Mouse (Mus musculus) CH12.LX (cell line): ENCODE data around the gene Man1b1. TPM values are rescaled to one million over a fixed set of nuclear protein-coding genes. Genes with fewer than 3 reads are reported as not detected.

Experiments used
- DNase-seq: peaks from one replicate; pipeline ENCODE4 v3.0.0-alpha.2; 2013; ENCODE audit errors: extremely low read depth
- H3K27ac ChIP-seq: 2 replicates; pipeline ENCODE4 v1.5.1; 2012; ENCODE audit warnings: low read depth, mild to moderate bottlenecking, control low read depth, moderate library complexity; ENCODE audit not compliant: insufficient read depth
- H3K27me3 ChIP-seq: replicated peaks from 2 replicates; pipeline ENCODE3; 2012; ENCODE audit warnings: inconsistent platforms
- H3K36me3 ChIP-seq, 2 experiments: replicated peaks in 1 of 2; 2 replicates each; pipeline versions ENCODE3 to v1.6.1; 2012; ENCODE audit warnings: inconsistent platforms in 1 of 2, low read length in 1 of 2, mild to moderate bottlenecking in 1 of 2, mixed read lengths in 1 of 2, moderate library complexity in 1 of 2; ENCODE audit not compliant: control insufficient read depth in 1 of 2, insufficient read depth in 1 of 2
- H3K4me1 ChIP-seq, 2 experiments: 2 replicates each; pipeline ENCODE4 v1.6.1; 2012; ENCODE audit warnings: inconsistent platforms in 1 of 2, moderate library complexity in 1 of 2; ENCODE audit not compliant: insufficient read depth in 2 of 2, control insufficient read depth in 1 of 2
- H3K4me2 ChIP-seq: 2 replicates; pipeline ENCODE4 v1.6.1; 2012; ENCODE audit warnings: low read depth, mild to moderate bottlenecking, control low read depth; ENCODE audit not compliant: poor library complexity, insufficient read depth, severe bottlenecking
- H3K4me3 ChIP-seq, 3 experiments: fragments of 150-350 bp in 1 of 3; sonication (generic) in 1 of 3; replicated peaks in 1 of 3; 2 replicates each; pipeline versions ENCODE3 to v1.5.1; 2011 to 2012; ENCODE audit warnings: low read depth in 2 of 3, low read length in 2 of 3, mild to moderate bottlenecking in 2 of 3, moderate library complexity in 2 of 3, control low read depth in 1 of 3, improper control_type of control experiment in 1 of 3, inconsistent platforms in 1 of 3, mixed read lengths in 1 of 3; ENCODE audit not compliant: poor library complexity in 1 of 3
- H3K79me2 ChIP-seq: replicated peaks from 2 replicates; pipeline ENCODE4 v1.6.1; 2012; ENCODE audit warnings: mild to moderate bottlenecking, moderate library complexity; ENCODE audit not compliant: control insufficient read depth, poor library complexity, insufficient read depth, severe bottlenecking; ENCODE audit errors: extremely low read depth
- H3K9ac ChIP-seq: 2 replicates; pipeline ENCODE4 v1.6.1; 2012; ENCODE audit warnings: low read depth, mild to moderate bottlenecking, control low read depth, moderate library complexity; ENCODE audit not compliant: insufficient read depth
- H3K9me3 ChIP-seq: replicated peaks from 2 replicates; pipeline ENCODE3; 2012; ENCODE audit warnings: low read length, inconsistent platforms, mixed read lengths
- BHLHE40 ChIP-seq: IDR thresholded peaks from 2 replicates; pipeline ENCODE4 v1.6.1; 2011; ENCODE audit warnings: mild to moderate bottlenecking, low read depth, low read length, improper control_type of control experiment
- CHD2 ChIP-seq: IDR thresholded peaks from 2 replicates; pipeline ENCODE4 v1.6.1; 2011; ENCODE audit warnings: low read length, improper control_type of control experiment
- CTCF ChIP-seq, 2 experiments: IDR thresholded peaks in 1 of 2; conservative IDR thresholded peaks in 1 of 2; 2 replicates each; pipeline ENCODE4 v1.5.1; 2011 to 2012; ENCODE audit warnings: low read depth in 2 of 2, low read length in 2 of 2, improper control_type of control experiment in 1 of 2, inconsistent platforms in 1 of 2, mild to moderate bottlenecking in 1 of 2, moderate library complexity in 1 of 2
- ELF1 ChIP-seq: IDR thresholded peaks from 2 replicates; pipeline ENCODE4 v1.6.1; 2014; ENCODE audit warnings: low read depth, mild to moderate bottlenecking, inconsistent platforms, low read length, improper control_type of control experiment
- EP300 ChIP-seq: IDR thresholded peaks from 2 replicates; pipeline ENCODE4 v1.6.1; 2011; ENCODE audit warnings: low read length, improper control_type of control experiment
- ETS1 ChIP-seq: conservative IDR thresholded peaks from 2 replicates; pipeline ENCODE4 v1.6.1; 2012; ENCODE audit warnings: low read depth, mild to moderate bottlenecking, inconsistent platforms, low read length, improper control_type of control experiment, moderate library complexity
- GABPA ChIP-seq: IDR thresholded peaks from 2 replicates; pipeline ENCODE4 v1.6.1; 2012; ENCODE audit warnings: low read depth, low read length, improper control_type of control experiment, inconsistent platforms; ENCODE audit not compliant: insufficient replicate concordance
- HCFC1 ChIP-seq: IDR thresholded peaks from 2 replicates; pipeline ENCODE4 v1.6.1; 2012; ENCODE audit warnings: low read depth, mild to moderate bottlenecking, inconsistent platforms, low read length, improper control_type of control experiment
- JUN ChIP-seq: IDR thresholded peaks from 2 replicates; pipeline ENCODE4 v1.6.1; 2011; ENCODE audit warnings: low read depth, mild to moderate bottlenecking, low read length, improper control_type of control experiment, moderate library complexity; ENCODE audit not compliant: insufficient read depth
- KAT2A ChIP-seq: IDR thresholded peaks from 2 replicates; pipeline ENCODE4 v1.6.1; 2012; ENCODE audit warnings: low read length, improper control_type of control experiment, inconsistent platforms; ENCODE audit not compliant: insufficient replicate concordance
- MAX ChIP-seq: IDR thresholded peaks from 2 replicates; pipeline ENCODE4 v1.6.1; 2011; ENCODE audit warnings: low read length, improper control_type of control experiment
- MAZ ChIP-seq: IDR thresholded peaks from 2 replicates; pipeline ENCODE4 v1.6.1; 2012; ENCODE audit warnings: low read depth, mild to moderate bottlenecking, inconsistent platforms, low read length, improper control_type of control experiment, moderate library complexity
- MEF2A ChIP-seq: IDR thresholded peaks from 2 replicates; pipeline ENCODE4 v1.6.1; 2014; ENCODE audit warnings: low read depth, mild to moderate bottlenecking, inconsistent platforms, low read length, improper control_type of control experiment, borderline replicate concordance
- MXI1 ChIP-seq: IDR thresholded peaks from 2 replicates; pipeline ENCODE4 v1.6.1; 2011; ENCODE audit warnings: mild to moderate bottlenecking, low read depth, low read length, improper control_type of control experiment
- MYC ChIP-seq: IDR thresholded peaks from 2 replicates; pipeline ENCODE4 v1.6.1; 2011; ENCODE audit warnings: low read depth, mild to moderate bottlenecking, improper control_type of control experiment, low read length
- NELFE ChIP-seq: IDR thresholded peaks from 2 replicates; pipeline ENCODE4 v1.6.1; 2011; ENCODE audit warnings: low read depth, low read length, improper control_type of control experiment
- PAX5 ChIP-seq: IDR thresholded peaks from 2 replicates; pipeline ENCODE4 v1.6.1; 2012; ENCODE audit warnings: low read length, inconsistent platforms, mixed read lengths
- POLR2A ChIP-seq: IDR thresholded peaks from 2 replicates; pipeline ENCODE4 v1.6.1; 2011; ENCODE audit warnings: low read depth, mild to moderate bottlenecking, improper control_type of control experiment, low read length
- POLR2AphosphoS2 ChIP-seq: IDR thresholded peaks from 2 replicates; pipeline ENCODE4 v1.6.1; 2011; ENCODE audit warnings: low read depth, low read length, improper control_type of control experiment
- RCOR1 ChIP-seq: conservative IDR thresholded peaks from 2 replicates; pipeline ENCODE4 v1.6.1; 2012; ENCODE audit warnings: low read depth, mild to moderate bottlenecking, inconsistent platforms, low read length, improper control_type of control experiment
- SMC3 ChIP-seq: IDR thresholded peaks from 2 replicates; pipeline ENCODE4 v1.6.1; 2011; ENCODE audit warnings: low read depth, low read length, improper control_type of control experiment
- TBP ChIP-seq: conservative IDR thresholded peaks from 2 replicates; pipeline ENCODE4 v1.6.1; 2011; ENCODE audit warnings: low read depth, low read length, improper control_type of control experiment
- TCF12 ChIP-seq: IDR thresholded peaks from 2 replicates; pipeline ENCODE4 v1.6.1; 2014; ENCODE audit warnings: low read depth, mild to moderate bottlenecking, inconsistent platforms, low read length, improper control_type of control experiment
- UBTF ChIP-seq: IDR thresholded peaks from 2 replicates; pipeline ENCODE4 v1.6.1; 2012; ENCODE audit warnings: low read depth, mild to moderate bottlenecking, inconsistent platforms, low read length, improper control_type of control experiment, moderate library complexity
- USF1 ChIP-seq: IDR thresholded peaks from 2 replicates; pipeline ENCODE4 v1.6.1; 2014; ENCODE audit warnings: low read depth, mild to moderate bottlenecking, inconsistent platforms, low read length, improper control_type of control experiment
- USF2 ChIP-seq: conservative IDR thresholded peaks from 2 replicates; pipeline ENCODE4 v1.6.1; 2011; ENCODE audit warnings: low read depth, low read length, improper control_type of control experiment
- ZC3H11A ChIP-seq: IDR thresholded peaks from 2 replicates; pipeline ENCODE4 v1.6.1; 2012; ENCODE audit warnings: low read depth, mild to moderate bottlenecking, inconsistent platforms, low read length, improper control_type of control experiment
- ZKSCAN1 ChIP-seq: IDR thresholded peaks from 2 replicates; pipeline ENCODE4 v1.6.1; 2012; ENCODE audit warnings: low read depth, inconsistent platforms, low read length, improper control_type of control experiment, borderline replicate concordance
- ZMIZ1 ChIP-seq: IDR thresholded peaks from 2 replicates; pipeline ENCODE4 v1.6.1; 2012; ENCODE audit warnings: low read depth, mild to moderate bottlenecking, inconsistent platforms, low read length, improper control_type of control experiment
- ZNF384 ChIP-seq: IDR thresholded peaks from 2 replicates; pipeline ENCODE4 v1.6.1; 2012; ENCODE audit warnings: low read depth, low read length, improper control_type of control experiment, inconsistent platforms
- dilution Hi-C: fragments of 300-500 bp; cut with MboI; formaldehyde crosslinking; loops from 2 replicates; pipeline ENCODE4 v1.14.3; 2020; ENCODE audit warnings: low sequenced_read_pairs; ENCODE audit not compliant: extremely low pct_unique_long_range_greater_than_20kb, extremely low pct_ligation_motif_present
- in situ Hi-C: fragments of 300-500 bp; cut with MboI; formaldehyde crosslinking; loops from 3 replicates; pipeline ENCODE4 v1.14.3; 2019; ENCODE audit warnings: low sequenced_read_pairs, low pct_ligation_motif_present, low pct_unique_long_range_greater_than_20kb, mixed read lengths
- polyA plus RNA-seq: library from polyadenylated mRNA; unstranded; fragments of >175 nt; gene quantifications from 2 replicates; pipeline ENCODE4 v1.2.1, GENCODE M21; 2012; ENCODE audit warnings: low read depth; ENCODE audit not compliant: insufficient read length
- total RNA-seq, 2 experiments: library from RNA; depleted of rRNA; stranded (reverse); fragments of 300-350 nt in 1 of 2; fragments of >200 nt in 1 of 2; gene quantifications; 2 replicates each; pipeline ENCODE4 v1.2.3; 2012 to 2014

The Man1b1 gene
- total and polyA plus RNA-seq, 3 experiments = 39.3 to 68.8 (median 45.7) TPM

GRCm38 (mm10) chr2:25395721-25396596 lies 63.8 kb downstream of the Man1b1 start, which contains the start of gene Entpd2:
TSS of gene Entpd2 (plus strand) at chr2:25395874.
- Histone ChIP-seq H3K27ac (no peak within 1 kb of the TSS), H3K27me3 (peaks cover 85% of the 10 kb centered on the region), H3K9me3 (no peaks in the 10 kb centered on the region), H3K4me2 (no peak within 1 kb of the TSS), H3K79me2 (no peaks in the 10 kb centered on the region), H3K4me3 (no peak within 1 kb of the TSS), H3K4me1 (peaks cover 0 to 5% of the 10 kb centered on the region in 2 experiments; a peak in 2 of 4 replicates), H3K9ac (no peak within 1 kb of the TSS), H3K36me3 (no peaks in the 10 kb centered on the region)
- dilution Hi-C loops = no loop called here
- no peak for TF ChIP-seq KAT2A
- no peak for TF ChIP-seq TBP
- TF ChIP-seq POLR2A = no peak
- no peak for TF ChIP-seq MAZ
- no peak for TF ChIP-seq MEF2A
- TF ChIP-seq UBTF = no peak
- no peak for TF ChIP-seq BHLHE40
- no peak for TF ChIP-seq TCF12
- TF ChIP-seq ELF1 = no peak
- TF ChIP-seq ZNF384 = no peak
- no peak for TF ChIP-seq RCOR1
- TF ChIP-seq POLR2AphosphoS2 = no peak
- no peak for TF ChIP-seq MAX
- no peak for TF ChIP-seq ETS1
- TF ChIP-seq GABPA = no peak
- TF ChIP-seq MYC = no peak
- no peak for TF ChIP-seq ZKSCAN1
- DNase-seq = no peak
- in situ Hi-C loops = no loop called here

- Histone ChIP-seq H3K36me3 (no peaks in the 10 kb centered on the region), H3K4me1 (no peaks in the 10 kb centered on the region), H3K4me2 (no peak overlapping the region), H3K27ac (no peak overlapping the region), H3K9ac (no peak overlapping the region), H3K27me3 (peaks cover 90% of the 10 kb centered on the region), H3K79me2 (no peaks in the 10 kb centered on the region), H3K4me3 (no peak overlapping the region), H3K9me3 (no peaks in the 10 kb centered on the region)
- TF ChIP-seq SMC3 (no peak), GABPA (no peak), ZC3H11A (no peak), RCOR1 (no peak), NELFE (no peak), CHD2 (no peak), USF1 (no peak), ZMIZ1 (no peak), JUN (no peak), CTCF (conservative IDR thresholded peaks at IDR 0.05 in 1 of 2, IDR thresholded peaks at IDR 0.05 in 1 of 2; ENCODE audit: low read depth in 2 of 2, low read length in 2 of 2) (no peak), MXI1 (no peak), USF2 (no peak), EP300 (no peak), MYC (no peak), ZNF384 (no peak), MAZ (no peak), MEF2A (no peak), HCFC1 (no peak), PAX5 (no peak)
- in situ Hi-C loops = no loop called here
- no peak for DNase-seq
- dilution Hi-C loops = no loop called here
Measured at GRCm38 (mm10) chr2:25396597-25396983, 64.5 kb downstream of the Man1b1 start.
